Mouse (Mus musculus): ENCODE results near the gene Ifit2. TPM values are rescaled to one million over a fixed set of nuclear protein-coding genes. Genes with fewer than 3 reads are reported as not detected.

The Ifit2 gene
- polyA plus RNA-seq, 1 experiment = 0.05 TPM

DNA sequence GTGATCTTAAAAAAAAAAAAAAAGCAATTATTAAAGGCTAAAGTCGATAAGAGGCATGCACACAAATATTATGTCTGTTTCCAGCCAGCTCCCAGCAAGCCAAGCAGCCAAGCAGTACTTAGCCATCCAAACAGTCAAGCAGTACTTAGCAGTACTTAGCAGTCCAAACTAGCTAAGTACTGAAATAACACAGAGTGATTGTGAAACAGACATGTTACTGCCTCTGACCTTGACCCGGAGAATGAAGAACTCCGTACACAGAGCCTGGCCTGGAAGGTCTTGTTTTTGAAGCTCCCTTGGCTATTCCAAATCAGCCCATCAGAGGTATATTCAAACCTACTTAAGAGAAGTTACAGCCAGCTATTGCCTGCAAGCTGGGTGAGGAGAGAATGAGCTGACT lies 33.3 kb upstream of the Ifit2 start:
- Histone ChIP-seq H3K4me3 (ENCODE audit: control insufficient read depth, low read depth, low read length) (no peak overlapping the region), H3K27me3 (ENCODE audit: control insufficient read depth, insufficient read depth, low read length) (no peaks in the 10 kb centered on the region), H3K36me3 (ENCODE audit: control insufficient read depth, insufficient read depth, low read length) (no peaks in the 10 kb centered on the region), H3K4me1 (ENCODE audit: control insufficient read depth, insufficient read depth, low read length) (no peaks in the 10 kb centered on the region), H3K27ac (ENCODE audit: control insufficient read depth, insufficient read depth, low read depth, low read length) (no peak overlapping the region)
- no peak for TF ChIP-seq POLR2A (IDR thresholded peaks at IDR 0.05; ENCODE audit: control insufficient read depth, low read depth, low read length)
- no peak for TF ChIP-seq CTCF (IDR thresholded peaks at IDR 0.05; ENCODE audit: control insufficient read depth, insufficient read depth, insufficient replicate concordance, low read depth, low read length)

DNA sequence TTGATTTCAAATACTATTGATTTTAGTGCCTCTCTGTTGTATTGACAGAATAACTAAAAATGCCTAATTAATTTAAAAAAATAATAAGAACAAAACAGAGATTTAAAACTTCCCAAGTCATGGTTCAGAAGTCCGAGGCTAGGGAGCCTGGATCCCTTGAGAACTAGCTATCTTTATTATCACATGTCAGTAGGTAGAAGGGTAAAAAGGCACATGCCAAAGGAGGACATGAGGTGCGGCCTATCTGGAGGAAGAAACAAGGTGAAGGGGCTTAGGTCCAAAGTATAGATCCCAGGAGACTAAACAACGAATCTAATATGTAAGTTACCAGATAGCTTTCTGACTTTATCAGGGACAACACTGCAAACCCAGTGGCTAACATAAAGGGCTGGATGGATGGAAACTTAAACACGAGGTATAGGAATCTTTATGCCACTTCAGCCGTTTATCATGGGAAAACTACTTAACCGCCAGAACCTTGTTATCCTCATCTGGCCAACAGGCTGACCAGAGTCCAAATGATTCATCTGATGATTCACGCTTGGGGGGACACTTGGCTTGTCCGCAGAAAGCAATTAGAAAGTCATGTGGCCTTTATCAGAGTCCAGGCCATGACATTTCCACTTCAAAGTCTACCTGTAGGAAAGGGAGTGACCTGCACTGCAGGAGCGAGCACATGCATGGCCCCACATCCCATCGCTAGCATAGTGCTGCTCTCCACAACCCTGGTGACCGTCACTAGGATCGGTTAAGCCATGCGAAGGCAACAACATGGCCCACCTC lies 32.5 kb upstream of the Ifit2 start:
- Histone ChIP-seq H3K27ac (ENCODE audit: control insufficient read depth, insufficient read depth, low read depth, low read length) (no peak overlapping the region), H3K4me3 (ENCODE audit: control insufficient read depth, low read depth, low read length) (no peak overlapping the region), H3K4me1 (ENCODE audit: control insufficient read depth, insufficient read depth, low read length) (no peaks in the 10 kb centered on the region), H3K27me3 (ENCODE audit: control insufficient read depth, insufficient read depth, low read length) (no peaks in the 10 kb centered on the region), H3K36me3 (ENCODE audit: control insufficient read depth, insufficient read depth, low read length) (no peaks in the 10 kb centered on the region)
- TF ChIP-seq POLR2A (IDR thresholded peaks at IDR 0.05; ENCODE audit: control insufficient read depth, low read depth, low read length) = no peak
- TF ChIP-seq CTCF (IDR thresholded peaks at IDR 0.05; ENCODE audit: control insufficient read depth, insufficient read depth, insufficient replicate concordance, low read depth, low read length) = no peak

DNA sequence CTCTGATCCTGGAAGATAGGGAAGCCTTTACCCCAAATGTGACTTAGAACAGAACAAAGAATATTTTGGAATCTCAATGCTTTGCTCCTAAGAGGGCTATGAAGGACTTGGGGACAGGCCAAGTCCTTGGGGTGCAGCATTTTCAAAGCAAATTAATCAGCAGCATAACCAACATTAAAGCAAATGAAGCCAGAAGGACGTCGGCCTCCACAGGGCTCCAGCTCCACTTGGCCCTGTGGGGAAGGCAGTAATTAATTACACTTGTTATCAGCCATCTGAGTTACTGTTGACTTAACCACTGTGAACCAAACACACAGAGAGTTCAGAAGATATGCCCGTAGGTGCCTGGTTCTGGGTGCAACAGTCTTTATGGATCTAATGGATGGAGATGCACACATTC lies 31.7 kb upstream of the Ifit2 start:
- TF ChIP-seq CTCF (IDR thresholded peaks at IDR 0.05; ENCODE audit: control insufficient read depth, insufficient read depth, insufficient replicate concordance, low read depth, low read length) (no peak), POLR2A (IDR thresholded peaks at IDR 0.05; ENCODE audit: control insufficient read depth, low read depth, low read length) (no peak)
- H3K4me3 ChIP-seq (ENCODE audit: control insufficient read depth, low read depth, low read length) = no peak overlapping the region
- no peaks in the 10 kb centered on the region for H3K36me3 ChIP-seq (ENCODE audit: control insufficient read depth, insufficient read depth, low read length)
- H3K27me3 ChIP-seq (ENCODE audit: control insufficient read depth, insufficient read depth, low read length) = no peaks in the 10 kb centered on the region
- H3K27ac ChIP-seq (ENCODE audit: control insufficient read depth, insufficient read depth, low read depth, low read length) = no peak overlapping the region
- no peaks in the 10 kb centered on the region for H3K4me1 ChIP-seq (ENCODE audit: control insufficient read depth, insufficient read depth, low read length)

DNA sequence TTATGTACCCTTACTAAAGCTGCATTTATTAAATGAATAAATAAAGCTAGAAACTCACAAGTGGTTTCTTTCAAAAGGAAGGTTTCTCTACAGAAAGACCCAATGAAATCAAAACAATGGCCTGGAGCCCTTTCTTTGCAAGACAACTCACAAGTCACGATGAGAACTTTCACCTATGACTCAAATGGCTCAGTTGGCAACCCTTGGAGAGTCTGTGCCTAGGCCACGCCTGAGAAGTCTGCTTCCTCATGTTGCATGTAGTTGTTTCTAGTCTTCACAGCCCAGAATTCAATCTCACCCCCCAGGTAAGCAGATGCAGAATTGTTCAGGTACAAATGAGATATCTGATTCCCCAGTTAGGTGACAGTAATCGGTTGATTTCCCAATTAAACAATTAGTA lies 30.8 kb upstream of the Ifit2 start:
- H3K27ac ChIP-seq (ENCODE audit: control insufficient read depth, insufficient read depth, low read depth, low read length) = no peak overlapping the region
- no peaks in the 10 kb centered on the region for H3K27me3 ChIP-seq (ENCODE audit: control insufficient read depth, insufficient read depth, low read length)
- H3K36me3 ChIP-seq (ENCODE audit: control insufficient read depth, insufficient read depth, low read length) = no peaks in the 10 kb centered on the region
- no peak overlapping the region for H3K4me3 ChIP-seq (ENCODE audit: control insufficient read depth, low read depth, low read length)
- H3K4me1 ChIP-seq (ENCODE audit: control insufficient read depth, insufficient read depth, low read length) = no peaks in the 10 kb centered on the region
- no peak for TF ChIP-seq CTCF (IDR thresholded peaks at IDR 0.05; ENCODE audit: control insufficient read depth, insufficient read depth, insufficient replicate concordance, low read depth, low read length)
- TF ChIP-seq POLR2A (IDR thresholded peaks at IDR 0.05; ENCODE audit: control insufficient read depth, low read depth, low read length) = no peak

DNA sequence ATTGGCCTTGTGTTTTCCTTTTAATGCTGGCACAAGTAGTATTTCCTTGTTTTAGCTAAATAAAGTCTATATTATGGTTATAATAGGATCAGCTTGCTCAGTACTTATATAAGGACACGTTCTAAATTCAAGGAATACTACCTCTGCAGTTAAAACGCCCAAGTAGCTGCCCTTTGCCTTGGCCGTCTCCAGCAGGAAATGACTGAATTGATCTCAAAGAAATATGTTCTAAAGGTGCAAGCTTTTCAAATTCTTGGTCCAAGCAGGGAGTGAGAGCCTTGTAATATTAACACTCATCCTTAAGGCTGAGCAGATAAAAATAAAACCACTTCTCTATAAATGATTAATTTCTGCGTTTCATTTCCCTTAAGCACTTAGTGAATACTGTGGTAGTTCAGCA lies 30.4 kb upstream of the Ifit2 start:
- H3K27me3 ChIP-seq (ENCODE audit: control insufficient read depth, insufficient read depth, low read length) = no peaks in the 10 kb centered on the region
- no peak overlapping the region for H3K4me3 ChIP-seq (ENCODE audit: control insufficient read depth, low read depth, low read length)
- TF ChIP-seq CTCF (IDR thresholded peaks at IDR 0.05; ENCODE audit: control insufficient read depth, insufficient read depth, insufficient replicate concordance, low read depth, low read length) (no peak), POLR2A (IDR thresholded peaks at IDR 0.05; ENCODE audit: control insufficient read depth, low read depth, low read length) (no peak)
- H3K4me1 ChIP-seq (ENCODE audit: control insufficient read depth, insufficient read depth, low read length) = no peaks in the 10 kb centered on the region
- H3K36me3 ChIP-seq (ENCODE audit: control insufficient read depth, insufficient read depth, low read length) = no peaks in the 10 kb centered on the region
- H3K27ac ChIP-seq (ENCODE audit: control insufficient read depth, insufficient read depth, low read depth, low read length) = no peak overlapping the region

DNA sequence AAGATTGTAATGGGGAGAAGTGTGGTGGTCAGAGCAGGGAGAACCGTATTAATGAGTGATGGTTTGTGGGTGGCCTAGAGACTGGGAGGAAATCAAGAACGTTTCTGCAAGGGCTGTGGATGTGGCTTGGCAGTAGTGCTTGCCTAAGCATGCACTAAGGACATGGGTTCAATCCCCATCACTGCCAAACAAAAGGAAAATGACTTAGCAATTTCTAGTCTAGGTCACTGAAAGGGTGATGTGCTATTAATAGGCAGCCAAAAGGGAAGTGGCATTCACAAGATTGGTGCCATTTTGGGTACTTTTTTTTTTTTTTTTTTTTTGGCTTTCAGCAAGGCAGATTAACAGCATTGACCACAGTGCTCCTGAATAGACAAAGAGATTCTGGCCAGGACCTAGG lies 29.1 kb upstream of the Ifit2 start:
- Histone ChIP-seq H3K27me3 (ENCODE audit: control insufficient read depth, insufficient read depth, low read length) (no peaks in the 10 kb centered on the region), H3K4me1 (ENCODE audit: control insufficient read depth, insufficient read depth, low read length) (no peaks in the 10 kb centered on the region), H3K4me3 (ENCODE audit: control insufficient read depth, low read depth, low read length) (no peak overlapping the region), H3K36me3 (ENCODE audit: control insufficient read depth, insufficient read depth, low read length) (no peaks in the 10 kb centered on the region), H3K27ac (ENCODE audit: control insufficient read depth, insufficient read depth, low read depth, low read length) (no peak overlapping the region)
- TF ChIP-seq POLR2A (IDR thresholded peaks at IDR 0.05; ENCODE audit: control insufficient read depth, low read depth, low read length) = no peak
- TF ChIP-seq CTCF (IDR thresholded peaks at IDR 0.05; ENCODE audit: control insufficient read depth, insufficient read depth, insufficient replicate concordance, low read depth, low read length) = no peak

DNA sequence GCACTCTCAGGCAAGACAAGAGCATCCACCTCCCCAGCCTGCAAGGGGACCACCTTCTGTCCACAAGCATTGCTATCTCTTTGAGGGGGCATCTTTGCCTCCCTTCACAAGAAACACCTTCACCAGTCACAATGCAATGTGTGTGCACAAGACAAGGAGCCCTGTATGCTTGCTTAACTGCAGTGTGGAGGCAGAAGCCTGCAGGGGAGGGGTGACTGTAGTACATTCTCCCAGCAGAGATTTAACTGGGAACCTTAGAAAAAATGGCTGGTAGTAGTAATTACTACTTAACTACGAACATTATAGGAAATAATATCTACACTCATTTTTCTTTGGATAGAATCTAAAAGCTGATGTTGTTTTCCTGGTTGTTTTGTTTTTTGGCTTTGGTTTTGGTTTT lies 28.5 kb upstream of the Ifit2 start:
- Histone ChIP-seq H3K4me1 (ENCODE audit: control insufficient read depth, insufficient read depth, low read length) (peaks cover 3% of the 10 kb centered on the region), H3K27me3 (ENCODE audit: control insufficient read depth, insufficient read depth, low read length) (no peaks in the 10 kb centered on the region), H3K27ac (ENCODE audit: control insufficient read depth, insufficient read depth, low read depth, low read length) (no peak overlapping the region), H3K36me3 (ENCODE audit: control insufficient read depth, insufficient read depth, low read length) (no peaks in the 10 kb centered on the region), H3K4me3 (ENCODE audit: control insufficient read depth, low read depth, low read length) (no peak overlapping the region)
- TF ChIP-seq CTCF (IDR thresholded peaks at IDR 0.05; ENCODE audit: control insufficient read depth, insufficient read depth, insufficient replicate concordance, low read depth, low read length) = no peak
- TF ChIP-seq POLR2A (IDR thresholded peaks at IDR 0.05; ENCODE audit: control insufficient read depth, low read depth, low read length) = no peak
